Mouse (Mus musculus) splenic B cell, adult 2 months (primary cell): Measurements from ENCODE around the gene Itgb3bp.

Experiments
- DNase-seq: peaks from one replicate; pipeline ENCODE4 v3.0.0-alpha.2; 2011; ENCODE audit warnings: low read depth, low spot score
- H3K27me3 ChIP-seq: 2 replicates; pipeline ENCODE4 v1.6.1; 2012; ENCODE audit warnings: mild to moderate bottlenecking, low read length, moderate library complexity, mixed read lengths; ENCODE audit not compliant: control insufficient read depth, poor library complexity, insufficient read depth, severe bottlenecking
- H3K36me3 ChIP-seq: 2 replicates; pipeline ENCODE4 v1.6.1; 2012; ENCODE audit warnings: mild to moderate bottlenecking, low read length, moderate library complexity, mixed read lengths; ENCODE audit not compliant: control insufficient read depth, poor library complexity, insufficient read depth, severe bottlenecking

Itgb3bp gene

DNA sequence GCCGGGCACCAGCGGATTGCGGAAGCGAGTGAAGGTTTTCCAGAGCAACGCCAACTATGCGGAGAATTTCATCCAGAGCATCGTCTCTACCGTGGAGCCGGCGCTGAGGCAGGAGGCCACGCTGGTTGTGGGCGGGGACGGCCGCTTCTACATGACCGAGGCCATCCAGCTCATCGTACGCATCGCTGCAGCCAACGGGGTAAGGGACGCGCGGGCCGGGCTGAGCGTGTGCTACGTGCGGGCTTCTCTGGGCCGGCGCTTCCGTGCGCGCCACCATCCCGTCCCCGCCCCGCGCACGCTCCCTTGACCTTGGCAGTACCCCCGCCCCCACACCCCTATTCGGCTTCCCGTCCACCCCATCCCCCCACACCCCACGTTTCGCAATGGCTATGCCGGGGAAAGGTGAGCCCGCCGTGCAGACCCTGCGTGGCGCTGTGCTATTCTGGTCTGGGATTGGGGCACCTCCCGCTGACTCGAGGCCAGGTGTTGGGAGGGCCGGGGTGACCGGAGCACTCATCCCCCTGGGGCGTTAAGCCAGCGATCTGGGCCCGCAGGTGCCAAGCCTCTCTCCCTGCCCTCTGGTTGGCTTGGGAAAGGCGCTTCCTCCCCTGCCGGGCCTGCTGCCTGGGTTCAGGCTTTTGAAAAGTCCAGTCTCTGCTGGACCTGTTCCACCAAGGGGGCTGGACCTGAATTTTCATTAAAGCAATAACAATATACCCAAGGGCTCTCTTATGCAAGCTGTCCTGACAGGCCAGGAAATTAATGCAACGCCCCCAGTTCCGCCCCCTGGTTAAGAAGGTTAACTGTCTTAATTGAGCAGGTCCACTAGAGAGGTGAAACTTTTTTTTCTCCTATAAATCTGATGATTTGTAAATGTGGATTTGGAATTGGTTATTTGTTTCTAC is at the start of gene Itgb3bp:
TSS of gene Itgb3bp (minus strand) at position 201 of the 905 bp plus-strand sequence.
- H3K36me3 ChIP-seq: no peaks in the 10 kb centered on the region
- DNase-seq: peak; percentile 56
- H3K27me3 ChIP-seq: no peaks in the 10 kb centered on the region

DNA sequence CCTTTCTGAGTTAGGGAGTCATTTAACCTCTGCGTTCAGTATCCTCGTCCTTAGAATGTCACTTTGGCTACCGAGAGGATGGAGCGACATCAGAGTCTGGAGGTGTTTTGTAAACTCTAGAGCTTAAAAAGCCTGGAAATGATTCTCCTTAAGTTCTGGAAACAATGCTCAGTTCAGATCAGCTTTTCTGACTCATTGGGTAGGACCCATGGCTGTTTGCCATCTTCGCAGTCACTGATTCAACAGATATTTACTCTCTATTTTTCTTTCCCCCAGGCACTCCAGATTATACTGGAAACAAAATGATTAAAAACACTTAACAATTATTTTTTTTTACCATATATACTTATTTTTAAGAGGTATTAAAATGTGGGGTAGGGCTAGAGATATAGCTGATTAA is 49.7 kb upstream of the Itgb3bp start:
- H3K36me3 ChIP-seq: no peaks in the 10 kb centered on the region; the same call in 1 of the 2 replicates
- H3K27me3 ChIP-seq: no peaks in the 10 kb centered on the region
- DNase-seq: no peak

DNA sequence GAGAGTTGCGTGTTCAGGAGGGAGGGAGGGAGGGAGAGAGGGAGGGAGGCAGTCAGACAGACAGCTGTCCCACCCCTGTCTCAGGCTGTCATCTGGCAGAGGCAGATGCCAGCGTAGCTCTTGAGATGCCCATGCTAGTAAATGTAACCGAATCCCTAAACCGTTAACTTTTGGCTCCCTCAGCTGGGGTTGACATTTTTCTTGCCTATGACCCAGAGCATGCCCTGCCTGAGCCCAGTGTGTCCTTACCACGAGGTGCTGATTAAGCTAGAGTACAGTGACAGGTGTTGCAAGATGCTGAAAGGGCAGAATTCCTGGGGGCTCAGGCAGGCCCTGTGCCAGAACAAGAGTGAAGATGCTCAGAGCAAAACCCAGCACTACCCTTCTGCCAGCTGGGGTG is 44.8 kb upstream of the Itgb3bp start:
- Histone ChIP-seq H3K36me3 (0 out of 2 replicates have a peak, but pooled peaks cover 1% of the 10 kb centered on the region), H3K27me3 (no peaks in the 10 kb centered on the region)
- no peak for DNase-seq

DNA sequence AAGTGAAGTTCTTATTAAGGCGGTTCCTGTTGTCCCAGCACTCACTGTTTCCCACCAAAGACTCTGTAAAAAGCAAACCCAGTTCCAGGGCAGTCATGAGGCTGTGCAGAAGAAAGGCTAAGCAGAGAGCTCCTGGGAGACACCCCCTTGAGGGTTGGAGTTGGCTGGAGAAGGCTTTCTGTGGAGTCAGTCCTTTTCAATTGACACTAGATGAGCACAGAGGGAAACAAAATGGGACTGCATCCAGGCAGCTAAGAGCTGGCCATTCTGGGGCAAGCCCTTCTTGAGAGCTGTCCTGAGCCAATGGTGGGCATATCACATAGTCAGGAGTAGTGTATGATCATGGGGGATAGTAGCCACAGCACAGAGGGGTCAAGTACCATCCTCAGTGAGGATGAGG is 44.3 kb upstream of the Itgb3bp start:
- no peaks in the 10 kb centered on the region for H3K27me3 ChIP-seq
- no peak for DNase-seq
- 0 out of 2 replicates have a peak, but pooled peaks cover 1% of the 10 kb centered on the region for H3K36me3 ChIP-seq

DNA sequence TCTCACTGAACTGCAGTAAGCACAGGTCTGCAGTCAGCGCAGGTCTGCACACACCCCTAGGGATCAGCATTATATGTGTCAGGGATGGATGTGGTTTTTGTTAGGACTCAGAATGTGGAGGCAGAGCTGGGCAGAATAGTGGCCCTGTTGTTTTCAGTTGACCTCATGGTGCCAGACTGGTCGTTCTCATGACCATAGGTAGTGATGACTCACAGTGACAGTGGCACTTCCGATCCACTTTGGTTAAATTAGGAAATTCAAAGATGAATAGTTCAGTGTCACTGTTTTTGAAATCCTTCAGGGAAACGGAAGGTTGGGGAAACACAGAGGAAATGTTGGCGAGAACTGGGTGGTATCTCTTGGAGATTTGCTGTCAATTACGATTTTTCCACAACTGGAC is 43.3 kb upstream of the Itgb3bp start:
- DNase-seq: no peak
- H3K27me3 ChIP-seq: no peaks in the 10 kb centered on the region
- H3K36me3 ChIP-seq: 0 out of 2 replicates have a peak, but pooled peaks cover 4% of the 10 kb centered on the region

DNA sequence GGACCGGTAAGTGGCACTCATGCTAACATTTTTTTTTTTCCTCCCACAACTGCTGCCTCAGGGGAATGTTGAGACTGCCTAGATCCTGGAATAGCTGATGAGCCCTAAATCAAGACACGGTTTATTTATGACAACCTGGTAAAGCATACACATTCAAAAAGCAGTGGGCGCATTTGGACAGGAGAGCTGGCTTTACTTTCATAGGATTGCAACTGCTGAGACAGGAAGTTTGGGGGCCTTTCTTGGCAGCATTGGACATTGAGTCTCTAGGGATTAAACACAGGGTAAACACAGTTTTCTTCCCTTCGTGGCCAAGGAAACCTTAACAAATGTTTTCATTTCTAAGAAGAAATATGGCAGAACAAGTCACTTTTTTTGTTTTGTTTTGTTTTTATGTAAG is 40.5 kb upstream of the Itgb3bp start:
- Histone ChIP-seq H3K27me3 (no peaks in the 10 kb centered on the region), H3K36me3 (0 out of 2 replicates have a peak, but pooled peaks cover 4% of the 10 kb centered on the region)
- DNase-seq: no peak

DNA sequence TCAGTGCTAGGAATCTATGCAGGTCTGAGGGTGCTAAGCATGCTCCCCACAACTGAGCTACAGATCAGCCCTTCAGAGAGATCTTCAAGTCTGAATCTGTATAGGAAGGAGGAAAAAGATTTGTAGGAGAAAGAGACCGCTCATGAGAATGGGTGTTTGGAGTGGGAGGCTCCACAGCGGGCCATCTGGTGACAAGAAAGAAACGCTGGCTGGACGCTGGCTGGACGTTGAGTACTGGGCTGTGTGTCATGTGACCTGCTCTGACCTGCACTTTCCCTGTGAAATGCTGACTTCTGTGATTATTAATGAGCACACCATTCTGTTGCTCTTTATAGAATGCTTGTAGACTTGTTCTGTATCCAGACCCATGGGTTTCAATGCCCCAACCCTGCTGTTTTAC is 39.7 kb upstream of the Itgb3bp start:
- no peaks in the 10 kb centered on the region for H3K27me3 ChIP-seq
- DNase-seq: no peak
- 0 out of 2 replicates have a peak, but pooled peaks cover 4% of the 10 kb centered on the region for H3K36me3 ChIP-seq

DNA sequence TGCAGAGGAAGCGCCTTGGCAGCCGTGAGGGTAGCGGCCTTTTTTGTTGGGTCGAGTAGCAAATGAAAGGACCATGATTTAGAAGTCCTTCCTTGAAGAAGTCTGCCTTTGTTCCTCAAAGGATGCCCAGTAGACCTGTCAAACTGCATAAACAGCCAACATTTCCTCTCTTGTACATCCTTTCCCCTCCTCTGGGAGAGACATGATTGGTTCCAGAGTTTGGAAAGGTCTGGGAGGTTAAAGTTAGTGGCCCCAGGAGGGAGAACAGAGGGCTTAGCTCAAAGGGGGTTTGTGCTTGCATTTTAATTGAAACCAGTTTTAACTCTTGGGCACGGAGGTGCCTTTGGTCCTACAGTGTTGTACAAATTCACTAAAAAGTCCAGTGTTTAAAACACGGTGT is 36.9 kb upstream of the Itgb3bp start:
- no peaks in the 10 kb centered on the region for H3K27me3 ChIP-seq
- no peak for DNase-seq

DNA sequence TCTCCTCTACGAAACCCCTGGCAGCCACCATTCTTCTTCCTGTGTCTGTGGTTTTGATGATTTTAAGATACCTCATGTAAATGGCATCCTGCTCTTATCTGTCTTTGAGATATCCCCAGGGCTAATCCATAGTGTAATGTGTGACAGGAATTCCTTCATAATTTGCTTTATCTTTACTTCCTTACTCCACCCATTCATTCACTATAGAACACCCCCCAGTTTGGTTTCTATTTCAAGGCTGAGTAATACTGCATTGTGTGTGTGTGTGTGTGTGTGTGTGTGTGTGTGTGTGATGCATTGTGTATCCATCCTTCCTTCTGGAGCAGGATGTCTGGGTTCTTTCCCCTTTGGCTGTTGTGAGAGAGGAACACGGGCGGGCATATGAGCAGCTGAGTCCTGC is 29.7 kb upstream of the Itgb3bp start:
- Histone ChIP-seq H3K36me3 (no peaks in the 10 kb centered on the region), H3K27me3 (no peaks in the 10 kb centered on the region)
- no peak for DNase-seq

More for the DNA sequence above, 36.9 kb upstream of the Itgb3bp start:
- H3K36me3 ChIP-seq: 0 out of 2 replicates have a peak, but pooled peaks cover 4% of the 10 kb centered on the region

DNA sequence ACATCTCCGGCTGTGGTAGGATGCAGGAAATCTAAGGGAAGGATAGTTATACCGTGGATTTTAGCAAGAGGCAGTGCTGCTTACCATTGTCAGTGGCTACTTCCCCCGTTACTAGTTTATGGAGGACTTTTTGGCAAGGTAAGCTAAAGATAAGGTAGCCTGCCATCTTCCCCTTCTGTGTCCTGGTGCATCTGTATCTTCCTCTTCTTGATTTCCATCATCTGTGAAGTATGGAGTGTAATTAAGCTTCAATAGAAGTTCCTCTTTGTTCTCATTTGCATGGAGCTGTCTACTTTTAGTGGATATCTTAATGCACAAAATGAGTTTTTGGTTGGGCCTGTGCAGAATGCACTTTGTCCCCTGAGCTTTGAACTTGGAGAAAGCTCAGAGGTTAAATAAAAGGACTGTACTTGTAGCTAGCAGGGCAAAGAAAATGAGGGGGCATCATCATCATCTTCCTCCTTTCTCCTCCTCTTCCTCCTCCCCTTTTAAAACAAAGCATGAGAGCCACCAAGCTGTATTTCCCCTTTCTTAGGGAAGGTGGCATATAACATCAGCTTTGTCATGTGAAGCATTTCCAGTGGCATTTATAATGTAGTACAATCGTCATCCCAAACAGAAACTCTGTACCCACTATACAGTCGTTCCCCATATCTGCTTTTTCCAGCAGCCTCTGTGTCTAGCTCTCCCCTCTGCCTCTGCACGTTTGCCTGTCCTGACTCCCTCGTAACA is 28.6 kb upstream of the Itgb3bp start:
- H3K27me3 ChIP-seq: no peaks in the 10 kb centered on the region
- no peak for DNase-seq
- H3K36me3 ChIP-seq: no peaks in the 10 kb centered on the region

DNA sequence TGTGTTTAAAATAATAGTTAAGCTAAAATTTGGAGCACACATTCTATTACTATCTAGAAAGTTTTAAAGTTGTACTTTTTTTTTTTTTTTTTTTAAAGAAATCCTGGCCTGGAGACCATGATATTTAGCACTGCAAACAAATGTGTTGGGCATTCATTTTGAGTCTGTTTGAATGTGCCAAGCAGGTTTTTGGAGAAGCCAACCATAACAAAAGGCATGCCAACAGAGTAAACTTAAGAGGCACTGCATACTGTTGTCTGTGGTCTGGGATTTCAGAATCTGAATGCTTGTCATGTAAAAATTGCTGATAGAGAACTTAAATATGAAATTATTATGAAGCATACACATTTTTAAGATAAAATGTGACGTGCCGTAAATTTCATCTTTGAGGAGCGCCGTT is 27.6 kb upstream of the Itgb3bp start:
- no peaks in the 10 kb centered on the region for H3K27me3 ChIP-seq
- no peak for DNase-seq

DNA sequence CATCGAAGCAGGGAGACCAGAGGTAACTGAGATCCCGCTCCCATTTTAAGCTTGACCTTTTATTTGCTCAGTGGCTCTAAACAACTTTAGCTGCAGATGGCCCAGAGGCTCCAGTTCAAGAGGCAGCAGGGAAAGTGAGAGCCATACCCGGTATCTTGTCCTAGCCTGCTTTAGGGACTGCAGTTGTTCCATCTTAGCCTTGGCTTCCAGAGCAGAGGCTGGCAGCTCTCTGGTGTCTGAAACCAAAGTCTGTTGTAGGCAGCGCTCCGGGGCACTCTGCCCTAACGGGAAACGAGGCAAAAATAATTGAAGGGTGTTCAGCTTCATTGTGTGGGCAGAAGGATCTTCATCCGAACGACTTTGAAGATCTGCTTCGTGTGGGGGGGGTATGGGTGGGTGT is 25.8 kb upstream of the Itgb3bp start:
- H3K36me3 ChIP-seq: no peaks in the 10 kb centered on the region
- H3K27me3 ChIP-seq: no peaks in the 10 kb centered on the region
- no peak for DNase-seq

More for the DNA sequence above, 27.6 kb upstream of the Itgb3bp start:
- no peaks in the 10 kb centered on the region for H3K36me3 ChIP-seq

DNA sequence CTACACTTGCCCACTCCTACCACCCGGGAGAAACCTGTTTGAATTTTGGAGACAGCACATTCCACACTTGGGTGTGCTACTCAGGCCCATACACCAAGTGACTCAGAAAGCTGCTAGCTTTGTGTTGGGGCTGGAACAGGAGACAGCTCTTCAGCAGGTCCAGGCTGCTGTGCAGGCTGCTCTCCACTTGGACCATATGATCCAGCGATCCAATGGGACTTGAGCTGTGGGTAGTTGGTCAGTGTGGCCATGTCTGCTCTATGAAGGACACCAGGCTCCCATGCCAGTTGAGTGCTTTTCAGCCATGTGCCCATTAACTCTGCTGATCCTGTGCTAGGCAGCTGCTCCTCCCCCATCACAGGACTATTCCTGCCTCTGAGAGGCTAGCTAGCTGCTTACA is 24.3 kb upstream of the Itgb3bp start:
- Histone ChIP-seq H3K36me3 (no peaks in the 10 kb centered on the region), H3K27me3 (no peaks in the 10 kb centered on the region)
- DNase-seq: no peak

DNA sequence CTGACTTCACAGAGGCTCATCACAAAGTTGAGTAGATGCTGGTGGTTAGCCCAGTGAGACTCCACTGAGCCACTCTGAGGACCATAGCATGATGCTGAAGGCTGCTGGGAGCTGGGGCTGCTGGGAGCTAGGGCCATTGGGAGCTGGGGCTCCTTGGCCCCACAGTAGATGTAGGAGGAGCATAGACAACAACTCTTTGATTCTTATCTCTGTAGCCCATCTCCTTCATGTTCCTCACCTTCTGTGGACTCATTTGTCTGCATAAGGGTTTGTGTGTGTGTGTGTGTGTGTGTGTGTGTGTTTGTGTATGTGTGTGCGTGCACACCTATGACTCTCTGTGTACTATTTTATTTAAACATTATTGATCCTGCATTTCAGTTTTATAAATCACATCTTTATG is 18.3 kb upstream of the Itgb3bp start:
- Histone ChIP-seq H3K27me3 (no peaks in the 10 kb centered on the region), H3K36me3 (no peaks in the 10 kb centered on the region)
- DNase-seq: no peak

DNA sequence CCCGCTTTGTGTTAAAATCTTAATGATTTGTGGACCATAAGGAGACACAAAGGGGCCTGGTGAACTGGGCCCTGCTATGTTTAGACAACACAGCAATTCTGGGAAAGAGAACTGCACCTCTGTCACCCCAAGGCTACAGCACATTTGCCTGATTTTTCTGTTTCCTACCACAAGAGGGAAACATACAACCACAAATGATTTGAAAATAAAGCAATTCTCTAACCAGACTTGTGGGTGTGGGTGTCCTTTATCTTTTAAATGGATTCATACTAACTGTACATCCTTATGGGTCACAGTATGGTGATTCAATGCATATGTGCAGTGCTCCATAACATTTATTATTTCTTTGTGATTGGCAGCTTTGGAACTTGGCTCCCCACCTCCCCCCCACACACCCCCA is 17.6 kb upstream of the Itgb3bp start:
- Histone ChIP-seq H3K36me3 (no peaks in the 10 kb centered on the region), H3K27me3 (no peaks in the 10 kb centered on the region)
- peak; percentile 19 for DNase-seq
